Mouse (Mus musculus) T-helper 17 cell (primary cell): Measurements from ENCODE around the gene Ippk.

ENCODE experiments used
- in situ Hi-C, 2 experiments: fragments of 300-600 bp; cut with MboI, MseI; formaldehyde crosslinking; loops; 1 replicate in 1 of 2; 2 replicates in 1 of 2; pipeline ENCODE4 v1.15.1; 2025; ENCODE audit warnings: high pct_unique_total_duplicates in 2 of 2

The Ippk gene

GRCm38 (mm10) chr13:49428042-49428675 lies 7.1 kb downstream of the Ippk start:
- in situ Hi-C loops, result no loop called here

- in situ Hi-C loops, result loop anchor here in 1 of 2 experiments (5.0 kb wide), 1 partner anchor 48 kb away; no protein-coding TSS in a partner anchor
Measured at GRCm38 (mm10) chr13:49430529-49430928, 9.5 kb downstream of the Ippk start.

GRCm38 (mm10) chr13:49433268-49434029 lies 12.4 kb downstream of the Ippk start:
- in situ Hi-C loops, result loop anchor here in 1 of 2 experiments (5.0 kb wide), 1 partner anchor 51 kb away; no protein-coding TSS in a partner anchor

DNA sequence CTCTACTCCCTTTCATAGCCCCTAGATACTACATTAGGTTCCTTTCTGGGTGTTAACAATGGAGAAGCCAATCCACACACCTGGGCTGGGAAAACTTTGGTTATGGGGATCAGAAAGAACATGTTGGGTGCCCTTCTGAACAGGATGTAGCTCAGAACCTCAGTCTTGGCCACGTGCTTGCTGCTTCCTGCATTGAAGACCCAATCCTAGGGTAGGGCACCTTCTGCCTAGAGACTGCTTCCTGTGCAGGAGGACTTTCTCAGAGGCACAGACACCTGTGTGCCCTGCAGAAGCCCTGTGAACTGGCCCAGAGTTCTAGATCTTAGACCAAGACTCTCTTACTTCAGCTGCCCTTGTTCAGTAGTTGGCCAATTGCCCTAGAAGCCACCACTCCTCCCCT lies 14.7 kb downstream of the Ippk start:
- in situ Hi-C loops, result no loop called here

DNA sequence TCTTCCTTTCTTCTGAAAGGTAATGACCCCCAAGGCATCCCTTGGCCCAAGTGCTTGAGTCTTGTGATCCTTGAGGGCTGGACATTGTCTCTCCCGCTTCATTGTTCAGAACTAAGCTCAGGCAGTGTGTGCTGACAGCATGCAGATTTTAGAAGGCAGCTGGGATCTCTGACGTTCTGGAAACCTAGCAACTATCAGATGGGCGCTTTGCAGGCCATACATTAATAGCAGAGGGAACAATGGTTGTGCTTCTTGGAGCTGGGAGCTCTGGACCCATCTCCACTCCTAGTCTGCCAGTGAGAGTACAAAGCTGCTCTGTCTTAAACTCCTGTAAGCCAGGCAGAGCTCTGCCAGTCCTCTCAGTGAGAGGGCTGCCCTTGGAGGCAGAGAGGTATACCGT lies 15.1 kb downstream of the Ippk start:
- in situ Hi-C loops, result no loop called here

- in situ Hi-C loops, result no loop called here
Measured at GRCm38 (mm10) chr13:49444451-49444850, 23.4 kb downstream of the Ippk start.

DNA sequence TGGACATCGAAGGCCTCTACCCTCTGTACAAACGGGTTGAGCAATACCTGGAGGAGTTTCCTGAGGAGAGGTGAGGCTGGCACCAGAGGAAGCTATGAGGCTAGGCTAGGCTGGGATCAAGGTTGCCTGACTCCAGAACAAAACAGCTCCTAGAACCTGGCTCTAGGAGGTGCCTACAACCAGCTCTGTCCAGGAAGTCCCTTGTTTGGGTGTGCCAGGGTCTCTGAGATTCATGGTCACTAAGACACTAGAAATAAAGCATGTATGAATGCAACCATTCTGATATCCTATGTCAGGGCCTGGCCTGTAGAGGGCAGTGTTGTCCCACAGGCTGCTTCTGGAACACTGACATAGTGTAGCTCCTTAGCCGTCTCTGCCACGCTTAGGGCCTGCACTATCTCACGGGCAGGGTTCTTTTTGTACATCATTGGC lies 28.3 kb downstream of the Ippk start:
- in situ Hi-C loops, result loop anchor here in 1 of 2 experiments (5.0 kb wide), 1 partner anchor 193 kb away; no protein-coding TSS in a partner anchor

GRCm38 (mm10) chr13:49460276-49460675 lies 39.2 kb downstream of the Ippk start:
- in situ Hi-C loops, result no loop called here

DNA sequence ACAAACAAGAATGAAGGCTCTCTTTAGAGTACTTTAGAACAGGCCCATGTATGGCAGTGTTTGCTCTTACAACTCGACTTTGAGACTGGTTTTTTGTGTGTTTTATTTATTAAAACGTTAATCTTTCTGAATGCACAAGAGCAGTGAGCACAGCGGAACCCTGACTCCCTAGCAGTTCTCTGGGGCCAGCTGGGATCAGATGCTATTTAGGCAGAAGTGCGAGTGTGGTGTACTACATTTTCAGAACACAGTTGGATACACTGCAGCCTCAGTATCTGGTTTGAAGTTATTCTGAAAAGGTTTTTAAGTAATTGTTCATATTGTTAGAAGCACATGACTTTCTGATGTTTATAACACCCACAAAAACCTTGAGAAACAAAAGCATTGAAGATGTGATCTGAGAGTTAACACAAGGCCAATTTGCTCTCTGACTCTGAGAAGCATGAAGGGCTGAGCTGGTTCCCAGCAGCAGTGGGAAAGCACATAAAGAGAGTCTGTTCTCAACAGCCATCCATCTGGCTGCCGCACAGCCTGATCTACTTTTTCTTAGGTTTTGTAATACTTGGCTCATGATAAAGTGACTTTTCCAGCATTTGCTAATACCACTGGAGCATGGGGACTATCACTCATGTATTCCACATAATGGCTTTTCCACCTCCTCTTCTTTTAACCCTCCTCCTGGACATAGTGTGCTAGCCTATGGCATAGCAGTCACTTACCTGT lies 39.8 kb downstream of the Ippk start:
- in situ Hi-C loops, result no loop called here

DNA sequence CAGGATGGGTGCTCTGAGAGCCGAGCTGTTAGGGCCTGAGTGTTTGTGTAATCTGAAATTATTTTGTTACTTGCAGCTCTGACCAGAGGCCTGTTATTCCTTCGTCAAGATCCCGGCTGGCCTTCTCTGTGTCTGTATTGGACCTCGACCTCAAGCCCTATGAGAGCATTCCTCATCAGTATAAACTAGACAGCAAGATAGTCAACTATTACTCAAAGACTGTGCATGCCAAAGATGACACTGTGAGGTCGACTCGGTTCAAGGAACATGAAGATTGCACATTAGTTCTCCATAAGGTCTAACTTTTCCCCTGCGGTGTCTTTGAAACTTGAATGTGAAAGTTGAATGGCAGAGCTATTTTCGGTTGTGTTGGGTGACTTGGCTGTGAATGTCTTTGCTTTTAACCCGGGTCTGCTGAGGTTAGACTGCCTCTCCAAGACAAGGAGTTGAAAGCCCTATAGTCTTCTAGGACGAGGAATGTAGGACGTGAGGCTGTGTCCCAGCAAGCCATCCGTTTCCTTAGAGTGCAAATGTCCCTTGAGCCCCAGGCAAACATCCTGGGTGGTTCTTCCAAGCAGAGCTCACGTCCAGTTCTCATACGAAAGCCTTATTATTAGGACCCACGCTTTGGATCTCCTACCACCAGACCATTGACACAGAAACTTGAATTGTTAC lies 40.5 kb downstream of the Ippk start:
- in situ Hi-C loops, result no loop called here

GRCm38 (mm10) chr13:49462921-49463320 lies 41.9 kb downstream of the Ippk start:
- in situ Hi-C loops, result no loop called here

- in situ Hi-C loops, result no loop called here
Measured at GRCm38 (mm10) chr13:49465875-49466274, 44.8 kb downstream of the Ippk start.

DNA sequence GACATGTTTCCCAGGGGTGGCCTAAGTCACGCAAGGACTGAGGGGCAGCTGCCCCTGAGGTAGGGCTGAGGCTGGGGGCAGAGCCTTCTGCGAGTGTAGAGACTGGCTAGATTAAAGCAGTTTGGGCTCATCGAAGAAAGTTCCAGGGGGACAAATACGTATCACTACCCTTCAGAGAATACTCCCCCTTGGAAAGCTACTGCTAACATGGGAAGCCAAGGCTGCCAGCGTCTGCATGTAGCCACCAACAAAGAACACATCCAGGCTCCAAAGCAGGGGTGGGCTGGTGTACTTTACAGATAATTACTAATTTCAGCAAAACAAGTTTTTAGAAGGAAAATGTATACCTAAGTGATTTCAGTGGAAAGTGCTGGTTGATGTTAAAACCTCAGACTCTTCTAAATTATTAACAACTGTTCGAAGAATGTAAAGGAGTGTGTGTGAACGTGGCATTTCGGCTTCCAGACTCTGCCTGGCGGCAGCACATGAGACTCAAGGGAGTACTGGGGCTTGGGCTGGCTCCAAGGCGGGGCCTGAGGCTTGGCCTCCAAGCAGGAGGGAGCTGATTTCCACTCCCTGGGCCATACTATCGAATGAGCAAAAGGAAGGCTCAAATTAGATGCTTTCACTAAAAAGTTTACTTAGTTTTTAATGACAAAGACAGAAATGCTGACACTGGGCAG lies 45.5 kb downstream of the Ippk start:
- in situ Hi-C loops, result no loop called here

DNA sequence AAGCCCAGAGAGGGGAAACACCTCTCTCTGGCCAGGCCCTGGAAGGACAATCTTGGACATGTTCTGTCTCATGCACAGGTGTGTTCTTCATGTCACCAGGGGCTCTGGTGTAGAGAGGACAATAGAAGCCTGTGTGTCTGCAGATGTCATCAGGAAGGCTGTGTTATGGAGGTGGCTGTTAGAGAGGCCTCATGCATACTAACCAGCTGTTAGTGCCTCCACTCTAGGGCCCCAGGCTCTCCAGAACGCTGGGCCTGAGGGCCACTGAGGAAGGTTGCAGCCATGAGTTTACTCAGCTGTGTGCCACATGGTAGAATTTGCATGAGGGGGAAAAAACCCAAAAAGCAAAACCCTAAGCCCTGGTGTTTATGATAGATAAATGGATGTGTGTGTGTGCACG lies 46.5 kb downstream of the Ippk start:
- in situ Hi-C loops, result no loop called here

DNA sequence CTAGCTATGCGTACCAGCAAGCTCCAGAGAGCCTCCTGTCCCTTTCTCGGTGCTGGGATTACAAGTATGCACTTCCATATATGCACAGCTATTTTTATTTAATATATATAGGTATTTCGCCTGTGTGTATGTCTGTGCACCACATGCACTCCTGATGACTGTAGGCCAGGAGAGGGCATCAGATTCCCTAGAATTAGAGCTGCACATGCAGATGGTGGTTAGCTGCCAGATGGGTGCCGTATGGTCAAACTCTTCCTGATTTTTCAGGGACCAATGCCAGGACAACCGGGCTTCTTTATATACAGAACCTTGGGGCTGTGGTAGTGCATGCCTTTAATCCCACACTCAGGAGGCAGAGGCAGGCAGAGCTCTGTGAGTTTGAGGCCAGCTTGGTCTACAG lies 48.0 kb downstream of the Ippk start:
- in situ Hi-C loops, result no loop called here

DNA sequence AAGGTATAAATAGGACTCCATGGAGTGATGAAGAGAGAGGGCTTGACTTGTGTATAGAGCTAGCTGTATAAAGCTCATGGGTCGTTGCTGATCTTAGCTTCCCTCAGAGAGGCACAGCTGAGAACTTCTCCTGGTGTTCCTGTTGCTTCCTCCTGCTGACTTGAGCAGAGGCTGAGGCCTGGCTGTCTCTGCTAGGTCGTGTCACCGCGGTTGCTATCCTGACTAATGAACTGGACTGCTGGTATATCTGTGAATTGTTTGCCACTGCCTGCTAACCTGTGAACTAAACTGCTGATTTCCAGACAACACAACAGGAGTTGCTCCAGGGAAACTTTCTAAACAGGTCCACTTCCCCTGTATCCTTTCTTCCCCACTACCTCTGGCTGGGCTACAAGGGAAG lies 49.3 kb downstream of the Ippk start:
- in situ Hi-C loops, result no loop called here

DNA sequence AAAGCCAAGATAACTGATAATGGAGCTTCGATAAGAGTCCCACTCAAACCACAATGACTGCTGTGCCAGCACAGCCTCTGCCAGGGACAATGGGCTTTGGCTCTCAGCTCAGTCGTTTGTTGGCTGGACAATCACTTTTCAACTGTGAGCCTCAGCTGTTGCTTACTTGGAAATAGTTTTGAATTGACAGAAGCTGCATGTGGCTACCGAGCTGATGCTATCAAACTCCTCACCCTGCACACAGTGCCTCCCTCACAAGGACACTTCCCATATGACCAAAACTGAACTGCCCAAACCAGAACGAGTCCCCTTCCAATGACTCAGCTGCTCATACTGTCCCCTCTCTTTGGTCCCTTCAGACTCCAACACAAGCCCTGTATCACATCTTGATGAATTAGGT lies 49.8 kb downstream of the Ippk start:
- in situ Hi-C loops, result no loop called here

DNA sequence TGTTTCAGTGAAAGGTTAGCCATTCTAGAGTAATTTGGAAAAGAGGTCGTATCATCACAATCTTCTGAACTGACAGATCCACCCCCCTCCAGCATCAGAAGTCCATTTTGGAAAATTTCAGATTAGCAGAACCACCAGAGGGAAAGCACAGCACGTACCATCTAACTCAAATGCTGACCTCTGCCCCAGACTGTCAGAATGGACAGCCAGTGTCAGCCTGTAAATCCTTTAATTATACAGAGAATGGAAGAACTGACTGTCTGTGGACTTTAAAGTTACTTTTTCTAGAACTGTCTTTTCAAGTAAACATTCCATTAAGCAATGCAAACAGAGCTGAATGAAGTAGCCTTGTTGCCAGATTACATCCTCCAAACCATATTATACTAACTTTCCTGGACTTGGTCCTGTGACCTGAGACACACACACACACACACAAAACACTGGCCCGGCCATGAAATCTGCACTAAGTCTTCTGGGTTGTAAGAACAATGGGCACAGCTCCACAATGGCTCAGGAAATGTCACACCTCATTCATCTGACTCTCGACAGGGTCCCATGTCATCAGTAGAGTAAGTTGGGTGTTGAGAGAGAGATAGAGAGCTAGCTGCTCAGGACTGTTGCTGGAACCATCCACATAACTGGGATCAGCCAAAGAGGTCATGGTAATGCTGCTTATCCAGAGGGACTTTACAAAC lies 51.1 kb downstream of the Ippk start:
- in situ Hi-C loops, result no loop called here

DNA sequence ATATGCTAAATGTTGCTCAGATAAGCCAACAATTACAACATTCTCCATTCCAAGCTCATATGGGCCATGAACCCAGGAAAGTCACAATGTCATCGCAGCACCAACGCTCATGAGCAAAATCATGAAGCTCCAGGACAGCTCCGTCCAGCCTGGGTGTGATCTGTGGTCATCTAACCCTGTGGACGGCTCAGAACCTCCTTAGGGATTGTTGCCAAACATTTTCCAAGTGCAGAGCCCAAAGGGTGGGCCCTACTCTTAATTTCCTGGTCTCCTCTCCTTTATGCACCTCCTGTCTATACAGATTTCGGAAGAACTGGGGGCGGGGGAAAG lies 51.6 kb downstream of the Ippk start:
- in situ Hi-C loops, result no loop called here

DNA sequence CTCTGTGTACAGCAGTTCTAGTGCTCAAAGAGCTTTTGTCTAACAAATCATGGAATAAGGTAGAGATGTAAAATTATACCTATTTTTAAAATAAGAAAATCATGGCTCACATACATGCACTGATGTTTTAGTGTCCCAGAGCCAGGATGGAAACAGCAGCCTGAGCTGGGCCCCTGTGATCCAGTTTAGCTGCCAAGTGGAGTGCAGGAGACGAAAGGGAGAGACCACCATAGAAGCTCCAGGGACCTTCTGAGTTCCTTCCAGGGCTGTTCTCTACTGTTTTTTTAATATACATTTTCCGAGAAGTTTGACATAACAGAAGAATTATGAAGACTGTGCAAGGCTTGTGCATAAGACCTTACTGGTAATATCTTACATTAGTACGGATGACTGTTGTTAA lies 56.8 kb downstream of the Ippk start:
- in situ Hi-C loops, result no loop called here

GRCm38 (mm10) chr13:49478851-49479374 lies 57.9 kb downstream of the Ippk start:
- in situ Hi-C loops, result no loop called here
